Mouse (Mus musculus) neural tube, embryonic 15.5 days (tissue): Measurements from ENCODE around the gene Srrm2. TPM values are rescaled to one million over a fixed set of nuclear protein-coding genes. Genes with fewer than 3 reads are reported as not detected.
A peak's percentile ranks its signal among the peaks of the same experiment; 100 is the strongest.

Experiments
- ATAC-seq: fragments of 200-750 bp; cut with Nextera tagmentation; 2 replicates; pipeline ENCODE4 v1.8.0; 2017; ENCODE audit warnings: mild to moderate bottlenecking, moderate TSS enrichment, moderate library complexity; ENCODE audit not compliant: low FRiP score
- H3K27ac ChIP-seq: fragments of 300-500 bp; sonication (generic); replicated peaks from 2 replicates; pipeline ENCODE4 v1.5.1; 2015; ENCODE audit warnings: mild to moderate bottlenecking, inconsistent platforms
- H3K27me3 ChIP-seq: fragments of 300-500 bp; sonication (generic); replicated peaks from 2 replicates; pipeline ENCODE4 v1.6.1; 2015; ENCODE audit warnings: inconsistent platforms
- H3K36me3 ChIP-seq: fragments of 300-500 bp; sonication (generic); 2 replicates; pipeline ENCODE4 v1.6.1; 2015; ENCODE audit warnings: inconsistent platforms
- H3K4me1 ChIP-seq: fragments of 300-500 bp; sonication (generic); 2 replicates; pipeline ENCODE4 v1.6.1; 2015; ENCODE audit warnings: inconsistent platforms
- H3K4me2 ChIP-seq: fragments of 300-500 bp; sonication (generic); 2 replicates; pipeline ENCODE4 v1.6.1; 2015; ENCODE audit warnings: inconsistent platforms, mild to moderate bottlenecking, moderate library complexity
- H3K4me3 ChIP-seq: fragments of 300-500 bp; sonication (generic); replicated peaks from 2 replicates; pipeline ENCODE4 v1.5.1; 2015; ENCODE audit warnings: mild to moderate bottlenecking, inconsistent platforms
- H3K9ac ChIP-seq: fragments of 300-500 bp; sonication (generic); replicated peaks from 2 replicates; pipeline ENCODE4 v1.6.1; 2015; ENCODE audit warnings: mild to moderate bottlenecking, inconsistent platforms
- H3K9me3 ChIP-seq: fragments of 300-500 bp; sonication (generic); replicated peaks from 2 replicates; pipeline ENCODE4 v1.6.1; 2016; ENCODE audit warnings: inconsistent platforms
- WGBS: fragments of 180-500 bp; shearing (Covaris S2); methylation state at CpG from one replicate; pipeline ENCODE4 v1.1.7; 2015; ENCODE audit warnings: mixed read lengths; 5-methylcytosine and 5-hydroxymethylcytosine counted together
- polyA plus RNA-seq: library from polyadenylated mRNA; unstranded; fragments of >200 nt; fragmentation: Nextera tagmentation; extraction: Ambion mirVana; gene quantifications from 2 replicates; pipeline ENCODE4 v1.2.1, GENCODE M21; 2015

Srrm2 gene
- polyA plus RNA-seq, 1 experiment from 2014 or later: 502 TPM

DNA sequence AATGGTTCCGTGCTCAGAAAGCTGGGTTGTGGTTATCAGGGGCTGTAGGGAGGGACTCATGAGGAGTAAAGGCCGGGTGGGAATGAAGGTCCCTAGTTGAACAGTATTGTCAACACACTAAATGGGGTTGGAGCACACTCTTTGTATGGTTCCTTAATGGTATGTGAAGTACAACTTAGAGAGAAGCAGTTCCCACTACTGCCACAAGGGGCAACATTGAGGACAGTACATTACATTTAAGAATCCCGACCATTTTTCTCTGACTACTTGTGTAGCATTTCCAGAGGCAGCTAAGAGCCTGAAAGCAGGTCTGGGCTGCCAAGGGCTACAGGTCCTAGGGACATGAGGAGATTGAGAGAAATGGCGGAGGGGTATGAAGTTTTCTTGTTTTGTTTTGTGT lies 50.8 kb downstream of the Srrm2 start:
- no peaks in the 10 kb centered on the region for H3K9me3 ChIP-seq
- peaks cover 3% of the 10 kb centered on the region; the same call in 1 of the 2 replicates for H3K4me1 ChIP-seq
- H3K9ac ChIP-seq: no peak overlapping the region
- 29% methylated on average over 4 of the region's 4 CpGs for WGBS
- H3K4me2 ChIP-seq: no peak overlapping the region
- no peak overlapping the region for H3K27ac ChIP-seq
- H3K27me3 ChIP-seq: peaks cover 6% of the 10 kb centered on the region; the same call in 1 of the 2 replicates
- no peaks in the 10 kb centered on the region for H3K36me3 ChIP-seq
- H3K4me3 ChIP-seq: no peak overlapping the region
- ATAC-seq: no peak

DNA sequence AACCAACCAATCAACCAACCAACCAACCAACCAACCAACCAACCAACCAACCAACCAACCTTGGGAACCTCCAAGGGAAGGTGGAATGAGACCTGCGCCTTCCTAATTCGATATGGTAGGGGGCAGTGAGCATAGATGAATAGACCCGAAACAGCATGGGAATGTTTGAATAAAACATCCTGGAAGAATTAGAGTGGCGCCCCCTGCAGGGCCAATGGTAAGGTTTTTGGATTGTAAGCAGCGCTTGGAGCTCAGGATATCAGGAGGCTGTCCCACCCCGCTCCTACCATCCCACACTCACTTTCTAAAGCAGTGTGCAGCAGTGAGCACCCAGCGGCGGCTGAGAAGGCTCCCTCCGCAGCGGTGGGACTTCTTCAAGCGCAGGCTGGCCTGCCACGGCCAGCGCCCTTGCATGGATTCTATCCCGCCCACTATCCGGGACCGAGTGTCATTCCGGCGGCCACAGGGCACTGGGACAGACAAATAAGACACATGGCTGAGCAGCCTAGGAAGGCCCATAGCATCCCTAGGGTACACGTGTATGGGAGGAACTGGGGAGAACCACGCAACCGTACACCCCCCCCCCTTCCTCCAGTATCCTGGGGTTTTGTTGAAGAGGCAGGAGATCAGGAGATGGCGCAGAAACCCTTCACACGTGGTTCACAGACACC lies 52.9 kb downstream of the Srrm2 start:
- 43% methylated on average over 23 of the region's 23 CpGs for WGBS
- H3K27ac ChIP-seq: no peak overlapping the region
- H3K4me3 ChIP-seq: no peak overlapping the region
- H3K4me1 ChIP-seq: peaks cover 3% of the 10 kb centered on the region; the same call in 1 of the 2 replicates
- no peak for ATAC-seq
- no peaks in the 10 kb centered on the region for H3K36me3 ChIP-seq
- H3K9ac ChIP-seq: no peak overlapping the region
- no peaks in the 10 kb centered on the region for H3K9me3 ChIP-seq
- H3K4me2 ChIP-seq: peak overlapping the region; percentile 34
- H3K27me3 ChIP-seq: 0 out of 2 replicates have a peak, but pooled peaks cover 8% of the 10 kb centered on the region

DNA sequence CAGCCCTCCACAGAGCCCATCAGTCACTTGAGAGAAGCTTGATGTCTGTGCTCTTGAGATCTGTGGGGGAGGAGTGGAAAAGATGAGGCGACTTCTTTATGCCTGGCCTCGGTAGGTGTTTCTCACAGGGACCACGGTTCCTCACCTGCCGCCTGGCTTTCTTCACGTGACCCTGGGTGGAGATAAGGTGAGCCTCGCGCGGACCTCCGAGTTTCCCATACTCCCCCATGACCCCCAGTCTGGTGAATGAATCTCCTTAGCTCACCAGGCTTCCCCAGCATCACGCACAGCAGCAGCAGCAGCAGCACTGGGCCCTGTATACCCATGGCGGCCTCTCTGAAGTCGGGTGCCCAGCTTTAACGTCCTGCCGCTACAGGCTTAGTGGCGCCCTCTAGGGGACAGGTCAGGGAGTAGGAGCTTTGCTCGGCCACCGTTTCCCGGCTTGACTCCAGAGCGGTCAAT lies 53.5 kb downstream of the Srrm2 start, which contains the start of the genes Prss32 and Prss41:
Gene Prss32 (plus strand): TSS at position 44 of the 462 bp plus-strand sequence.
Gene Prss41 (minus strand): TSS at position 361 of the 462 bp plus-strand sequence.
- Histone ChIP-seq H3K9me3 (no peaks in the 10 kb centered on the region), H3K27me3 (0 out of 2 replicates have a peak, but pooled peaks cover 10% of the 10 kb centered on the region), H3K4me2 (peak within 1 kb of the TSS; percentile 34), H3K27ac (no peak within 1 kb of the TSS), H3K4me1 (peaks cover 3% of the 10 kb centered on the region; the same call in 1 of the 2 replicates), H3K9ac (no peak within 1 kb of the TSS), H3K4me3 (no peak within 1 kb of the TSS), H3K36me3 (no peaks in the 10 kb centered on the region)
- ATAC-seq: no peak
- WGBS: 19% methylated on average over 19 of the region's 19 CpGs

- no peaks in the 10 kb centered on the region for H3K9me3 ChIP-seq
- no peak overlapping the region for H3K4me3 ChIP-seq
- H3K4me2 ChIP-seq: no peak overlapping the region
- H3K9ac ChIP-seq: no peak overlapping the region
- no peak for ATAC-seq
- H3K27me3 ChIP-seq: peaks cover 10% of the 10 kb centered on the region; the same call in 1 of the 2 replicates
- 67% methylated on average over 2 of the region's 2 CpGs for WGBS
- no peaks in the 10 kb centered on the region for H3K36me3 ChIP-seq
- no peak overlapping the region for H3K27ac ChIP-seq
- H3K4me1 ChIP-seq: no peaks in the 10 kb centered on the region
These were observed 59.7 kb downstream of the Srrm2 start for GRCm38 (mm10) chr17:23850028-23850427.

DNA sequence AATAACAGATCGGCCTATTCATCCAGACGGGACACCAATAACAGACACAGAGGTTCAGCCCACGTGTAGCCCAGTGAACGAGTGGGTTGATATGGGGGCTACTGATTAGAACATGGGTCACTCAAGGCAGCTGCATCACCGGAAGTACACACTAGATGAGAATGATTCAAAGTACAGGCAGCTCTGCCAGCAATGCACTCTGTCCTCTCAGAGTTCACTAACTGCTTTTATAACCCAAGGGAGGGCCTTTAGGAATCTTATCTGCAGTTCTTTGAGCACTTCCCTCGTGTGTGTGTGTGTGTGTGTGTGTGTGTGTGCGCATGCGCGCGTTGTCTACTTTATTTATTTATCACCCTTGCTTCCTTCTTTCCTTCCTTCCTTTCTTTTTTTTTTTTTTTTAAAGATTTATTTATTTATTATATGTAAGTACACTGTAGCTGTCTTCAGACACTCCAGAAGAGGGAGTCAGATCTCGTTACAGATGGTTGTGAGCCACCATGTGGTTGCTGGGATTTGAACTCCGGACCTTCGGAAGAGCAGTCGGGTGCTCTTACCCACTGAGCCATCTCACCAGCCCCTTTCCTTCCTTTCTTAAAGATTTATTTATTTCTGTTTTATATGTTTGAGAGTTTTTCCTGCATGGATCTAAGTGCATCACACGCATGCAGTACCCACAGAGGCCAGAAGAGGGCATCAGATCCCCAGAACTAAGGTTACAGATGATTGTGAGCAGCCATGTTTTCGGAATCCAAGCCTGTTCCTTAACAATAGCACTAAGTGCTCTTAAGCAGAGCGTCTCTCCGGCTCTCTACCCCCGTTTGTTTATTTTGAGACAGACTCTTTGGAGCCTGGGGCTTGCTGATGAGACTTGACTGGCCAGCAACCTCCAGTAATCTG lies 60.8 kb downstream of the Srrm2 start:
- Histone ChIP-seq H3K27ac (no peak overlapping the region), H3K9me3 (no peaks in the 10 kb centered on the region), H3K9ac (no peak overlapping the region), H3K36me3 (no peaks in the 10 kb centered on the region), H3K4me1 (no peaks in the 10 kb centered on the region), H3K4me3 (no peak overlapping the region), H3K4me2 (no peak overlapping the region), H3K27me3 (peaks cover 10% of the 10 kb centered on the region; the same call in 1 of the 2 replicates)
- ATAC-seq: no peak
- WGBS: 56% methylated on average over 18 of the region's 19 CpGs

DNA sequence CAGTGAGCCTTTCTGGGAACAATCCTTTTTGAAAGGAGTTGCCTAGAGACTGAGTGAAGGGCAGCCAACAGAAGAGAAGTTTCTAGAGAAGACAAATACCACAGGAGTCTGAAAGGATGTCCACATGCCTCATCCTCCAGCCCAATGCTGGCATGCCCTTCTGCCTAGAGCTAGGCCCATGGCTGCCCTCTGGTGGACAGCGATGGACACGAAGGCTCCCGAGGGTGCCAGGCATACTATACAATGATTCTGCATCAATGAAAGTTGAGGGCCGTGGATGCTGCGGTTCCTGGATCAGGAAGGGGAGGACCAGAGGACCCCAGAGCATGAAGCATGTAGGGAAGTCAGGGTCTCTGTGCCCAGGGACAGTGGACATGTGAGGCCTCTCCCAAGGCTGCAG lies 63.0 kb downstream of the Srrm2 start:
- H3K36me3 ChIP-seq: no peaks in the 10 kb centered on the region
- no peak overlapping the region for H3K27ac ChIP-seq
- H3K4me3 ChIP-seq: no peak overlapping the region
- WGBS: 35% methylated on average over 5 of the region's 5 CpGs
- H3K9ac ChIP-seq: no peak overlapping the region
- no peak overlapping the region for H3K4me2 ChIP-seq
- H3K27me3 ChIP-seq: peaks cover 5% of the 10 kb centered on the region; the same call in 1 of the 2 replicates
- H3K4me1 ChIP-seq: no peaks in the 10 kb centered on the region
- no peak for ATAC-seq
- no peaks in the 10 kb centered on the region for H3K9me3 ChIP-seq

DNA sequence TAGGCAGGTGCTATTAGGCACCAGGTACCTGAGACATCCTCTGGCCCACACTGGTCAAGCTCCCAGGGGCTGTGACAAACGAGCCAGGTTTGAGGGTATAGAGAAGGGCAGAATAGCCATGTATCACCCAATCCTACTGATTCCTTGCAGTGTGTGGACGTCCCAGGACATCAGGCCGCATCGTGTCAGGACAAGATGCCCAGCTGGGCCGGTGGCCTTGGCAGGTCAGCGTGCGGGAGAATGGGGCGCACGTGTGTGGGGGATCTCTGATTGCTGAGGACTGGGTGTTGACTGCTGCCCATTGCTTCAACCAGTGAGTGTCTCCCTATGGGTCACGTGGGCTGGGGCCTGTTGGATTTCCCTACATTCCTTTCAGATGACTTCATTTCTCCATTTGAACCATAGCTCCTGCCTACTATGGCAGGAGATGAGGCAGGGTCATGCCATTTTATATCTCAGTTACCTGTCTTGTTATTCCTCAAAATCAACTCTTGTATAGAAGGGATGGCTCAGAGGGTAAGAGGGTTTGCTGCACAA lies 64.0 kb downstream of the Srrm2 start:
- no peak overlapping the region for H3K9ac ChIP-seq
- no peak for ATAC-seq
- no peaks in the 10 kb centered on the region for H3K4me1 ChIP-seq
- no peak overlapping the region for H3K4me2 ChIP-seq
- no peak overlapping the region for H3K4me3 ChIP-seq
- no peaks in the 10 kb centered on the region for H3K9me3 ChIP-seq
- 91% methylated on average over 10 of the region's 10 CpGs for WGBS
- H3K27ac ChIP-seq: no peak overlapping the region
- no peaks in the 10 kb centered on the region for H3K36me3 ChIP-seq
- H3K27me3 ChIP-seq: peaks cover under 1% of the 10 kb centered on the region; the same call in 1 of the 2 replicates

- no peak for ATAC-seq
- Histone ChIP-seq H3K4me3 (no peak overlapping the region), H3K27me3 (no peaks in the 10 kb centered on the region), H3K9me3 (no peaks in the 10 kb centered on the region), H3K27ac (no peak overlapping the region), H3K4me2 (no peak overlapping the region), H3K4me1 (no peaks in the 10 kb centered on the region), H3K36me3 (no peaks in the 10 kb centered on the region), H3K9ac (no peak overlapping the region)
- 89% methylated on average over 6 of the region's 6 CpGs for WGBS
These were observed 66.9 kb downstream of the Srrm2 start for GRCm38 (mm10) chr17:23857193-23857592.

DNA sequence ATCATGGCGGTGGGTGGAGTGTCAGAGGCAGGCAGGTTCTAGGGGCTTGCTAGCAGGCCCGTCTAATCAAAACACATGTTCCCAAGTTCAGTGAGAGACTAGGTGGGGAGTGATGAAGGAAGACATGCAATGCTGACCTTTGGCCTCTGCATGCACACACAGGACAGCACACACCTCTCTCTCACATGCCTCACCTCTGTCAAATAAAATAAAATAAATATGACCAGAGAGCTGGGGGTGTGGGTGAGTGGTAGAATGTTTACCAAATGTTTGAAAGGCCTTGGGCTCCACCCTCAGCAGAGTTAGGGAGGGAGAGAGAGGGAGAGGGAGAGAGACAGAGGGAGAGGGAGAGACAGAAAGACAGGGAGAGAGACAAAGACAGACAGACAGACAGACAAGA lies 67.6 kb downstream of the Srrm2 start:
- no peak for ATAC-seq
- 95% methylated on average over 2 of the region's 2 CpGs for WGBS
- no peak overlapping the region for H3K27ac ChIP-seq
- no peaks in the 10 kb centered on the region for H3K36me3 ChIP-seq
- H3K9me3 ChIP-seq: no peaks in the 10 kb centered on the region
- no peak overlapping the region for H3K4me3 ChIP-seq
- no peak overlapping the region for H3K4me2 ChIP-seq
- H3K9ac ChIP-seq: no peak overlapping the region
- no peaks in the 10 kb centered on the region for H3K27me3 ChIP-seq
- H3K4me1 ChIP-seq: no peaks in the 10 kb centered on the region

DNA sequence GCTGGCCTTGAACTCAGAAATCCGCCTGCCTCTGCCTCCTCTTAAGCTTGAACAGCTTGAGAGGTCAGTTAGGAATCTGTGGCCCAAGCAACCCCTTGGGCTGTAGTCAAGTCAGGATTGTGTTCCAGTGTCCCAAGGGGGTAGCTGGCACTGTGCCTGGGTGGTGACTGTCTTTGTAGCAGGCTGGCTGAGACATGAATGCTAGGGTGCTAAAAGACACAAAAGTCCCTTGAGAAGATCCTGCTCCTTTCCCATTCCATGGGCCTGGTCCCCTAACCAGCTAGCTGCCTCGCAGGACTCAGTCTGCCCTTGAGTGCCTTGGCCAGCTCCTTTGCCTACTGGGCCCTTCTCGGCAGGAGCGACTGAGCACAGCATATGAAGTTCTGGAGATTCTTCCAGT lies 72.6 kb downstream of the Srrm2 start:
- H3K4me1 ChIP-seq: no peaks in the 10 kb centered on the region
- H3K36me3 ChIP-seq: no peaks in the 10 kb centered on the region
- H3K9ac ChIP-seq: no peak overlapping the region
- H3K27me3 ChIP-seq: no peaks in the 10 kb centered on the region
- H3K4me3 ChIP-seq: no peak overlapping the region
- no peak overlapping the region for H3K27ac ChIP-seq
- WGBS: 83% methylated on average over 4 of the region's 4 CpGs
- ATAC-seq: no peak
- H3K4me2 ChIP-seq: no peak overlapping the region
- H3K9me3 ChIP-seq: no peaks in the 10 kb centered on the region

DNA sequence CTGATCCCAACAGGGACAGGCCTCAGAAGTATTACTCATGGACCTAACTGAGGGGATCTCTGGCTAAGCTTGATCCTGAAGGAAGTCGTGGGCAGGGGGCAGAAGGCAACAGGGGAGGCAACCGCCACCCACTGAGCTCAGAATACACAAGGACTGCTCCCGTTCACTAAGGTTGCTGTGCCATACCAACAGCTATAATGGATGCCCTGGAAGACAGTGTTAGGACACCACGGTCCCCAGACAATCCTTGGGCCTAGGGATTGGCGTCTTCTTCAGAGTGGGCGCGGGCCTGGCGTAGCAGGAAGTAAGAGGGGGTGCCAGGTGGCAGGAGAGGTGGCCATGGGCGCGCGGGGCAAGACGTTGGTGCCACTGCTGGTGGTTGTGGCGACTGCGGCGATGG lies 77.4 kb downstream of the Srrm2 start, which contains the start of gene Prss21:
Gene Prss21 (plus strand): TSS at position 301 of the 400 bp plus-strand sequence.
- WGBS: 86% methylated on average over 15 of the region's 15 CpGs
- no peak within 1 kb of the TSS for H3K27ac ChIP-seq
- no peak for ATAC-seq
- H3K4me1 ChIP-seq: no peaks in the 10 kb centered on the region
- H3K4me3 ChIP-seq: no peak within 1 kb of the TSS
- no peak within 1 kb of the TSS for H3K9ac ChIP-seq
- H3K27me3 ChIP-seq: no peaks in the 10 kb centered on the region
- no peaks in the 10 kb centered on the region for H3K36me3 ChIP-seq
- H3K4me2 ChIP-seq: no peak within 1 kb of the TSS
- H3K9me3 ChIP-seq: no peaks in the 10 kb centered on the region
